Mouse (Mus musculus): ENCODE measurements around the gene Ikbkg. TPM values are rescaled to one million over a fixed set of nuclear protein-coding genes. Genes with fewer than 3 reads are reported as not detected.

The Ikbkg gene
- polyA plus RNA-seq, 1 experiment from 2014 or later, result 21.5 TPM

- WGBS, result 25% methylated on average over 32 of the region's 32 CpGs
- Histone ChIP-seq H3K9me3 (ENCODE audit: control insufficient read depth, low read length) (no peaks in the 10 kb centered on the region), H3K4me2 (ENCODE audit: low read length) (peak within 1 kb of the TSS; percentile 70), H3K4me3 (ENCODE audit: control insufficient read depth in 1 of 2, insufficient read depth in 1 of 2, low read depth in 1 of 2, low read length in 2 of 2) (peak within 1 kb of the TSS; percentile 48 to 60), H3K36me3 (ENCODE audit: control insufficient read depth, insufficient read depth, low read length) (0 out of 2 replicates have a peak, but pooled peaks cover 11% of the 10 kb centered on the region), H3K4me1 (ENCODE audit: control insufficient read depth in 2 of 2, insufficient read depth in 2 of 2, low read length in 2 of 2) (no peaks in the 10 kb centered on the region; a peak in 1 of 4 replicates), H3K9ac (ENCODE audit: low read length) (peak within 1 kb of the TSS; percentile 70), H3K27me3 (ENCODE audit: control insufficient read depth, insufficient read depth, low read length) (no peaks in the 10 kb centered on the region), H3K27ac (replicated peaks in 1 of 2; ENCODE audit: control insufficient read depth in 1 of 2, insufficient read depth in 1 of 2, low read depth in 2 of 2, low read length in 2 of 2) (no peak within 1 kb of the TSS; a peak in 1 of 4 replicates)
- peak; percentile 89 for ATAC-seq (ENCODE audit: insufficient number of reproducible peaks, insufficient read depth, low FRiP score, low read depth)
Observed at GRCm38 (mm10) chrX:74372888-74373549, 20.1 kb upstream of the Ikbkg start, which contains the start of the genes Ubl4a and Slc10a3. TSS of gene Ubl4a (minus strand) at chrX:74373218. TSS of gene Slc10a3 (minus strand) at chrX:74373349.

GRCm38 (mm10) chrX:74384451-74384850, 8.6 kb upstream of the Ikbkg start:
- no peak overlapping the region for H3K9ac ChIP-seq (ENCODE audit: low read length)
- ATAC-seq (ENCODE audit: insufficient number of reproducible peaks, insufficient read depth, low FRiP score, low read depth), result no peak

GRCm38 (mm10) chrX:74388153-74388552, 4.9 kb upstream of the Ikbkg start:
- no peak for ATAC-seq (ENCODE audit: insufficient number of reproducible peaks, insufficient read depth, low FRiP score, low read depth)

More at GRCm38 (mm10) chrX:74384451-74384850, 8.6 kb upstream of the Ikbkg start:
- 63% methylated on average over 2 of the region's 2 CpGs for WGBS
- Histone ChIP-seq H3K27ac (replicated peaks in 1 of 2; ENCODE audit: control insufficient read depth in 1 of 2, insufficient read depth in 1 of 2, low read depth in 2 of 2, low read length in 2 of 2) (no peak overlapping the region), H3K9me3 (ENCODE audit: control insufficient read depth, low read length) (no peaks in the 10 kb centered on the region), H3K4me1 (ENCODE audit: control insufficient read depth in 2 of 2, insufficient read depth in 2 of 2, low read length in 2 of 2) (no peaks in the 10 kb centered on the region), H3K4me3 (ENCODE audit: control insufficient read depth in 1 of 2, insufficient read depth in 1 of 2, low read depth in 1 of 2, low read length in 2 of 2) (no peak overlapping the region), H3K4me2 (ENCODE audit: low read length) (no peak overlapping the region), H3K36me3 (ENCODE audit: control insufficient read depth, insufficient read depth, low read length) (peaks cover 24% of the 10 kb centered on the region), H3K27me3 (ENCODE audit: control insufficient read depth, insufficient read depth, low read length) (no peaks in the 10 kb centered on the region)

GRCm38 (mm10) chrX:74400136-74400535, 7.0 kb downstream of the Ikbkg start:
- Histone ChIP-seq H3K27ac (replicated peaks in 1 of 2; ENCODE audit: control insufficient read depth in 1 of 2, insufficient read depth in 1 of 2, low read depth in 2 of 2, low read length in 2 of 2) (no peak overlapping the region), H3K36me3 (ENCODE audit: control insufficient read depth, insufficient read depth, low read length) (no peaks in the 10 kb centered on the region), H3K27me3 (ENCODE audit: control insufficient read depth, insufficient read depth, low read length) (no peaks in the 10 kb centered on the region), H3K4me3 (ENCODE audit: control insufficient read depth in 1 of 2, insufficient read depth in 1 of 2, low read depth in 1 of 2, low read length in 2 of 2) (no peak overlapping the region), H3K9ac (ENCODE audit: low read length) (no peak overlapping the region), H3K4me1 (ENCODE audit: control insufficient read depth in 2 of 2, insufficient read depth in 2 of 2, low read length in 2 of 2) (no peaks in the 10 kb centered on the region), H3K9me3 (ENCODE audit: control insufficient read depth, low read length) (no peaks in the 10 kb centered on the region), H3K4me2 (ENCODE audit: low read length) (no peak overlapping the region)
- no peak for ATAC-seq (ENCODE audit: insufficient number of reproducible peaks, insufficient read depth, low FRiP score, low read depth)
- 74% methylated on average over 3 of the region's 3 CpGs for WGBS

More at GRCm38 (mm10) chrX:74388153-74388552, 4.9 kb upstream of the Ikbkg start:
- Histone ChIP-seq H3K9ac (ENCODE audit: low read length) (no peak overlapping the region), H3K4me1 (ENCODE audit: control insufficient read depth in 2 of 2, insufficient read depth in 2 of 2, low read length in 2 of 2) (peaks cover 0 to 5% of the 10 kb centered on the region in 2 experiments; a peak in 1 of 4 replicates), H3K9me3 (ENCODE audit: control insufficient read depth, low read length) (no peaks in the 10 kb centered on the region), H3K27me3 (ENCODE audit: control insufficient read depth, insufficient read depth, low read length) (no peaks in the 10 kb centered on the region), H3K4me3 (ENCODE audit: control insufficient read depth in 1 of 2, insufficient read depth in 1 of 2, low read depth in 1 of 2, low read length in 2 of 2) (no peak overlapping the region), H3K36me3 (ENCODE audit: control insufficient read depth, insufficient read depth, low read length) (peaks cover 24% of the 10 kb centered on the region), H3K4me2 (ENCODE audit: low read length) (no peak overlapping the region), H3K27ac (replicated peaks in 1 of 2; ENCODE audit: control insufficient read depth in 1 of 2, insufficient read depth in 1 of 2, low read depth in 2 of 2, low read length in 2 of 2) (no peak overlapping the region)

- no peak overlapping the region for H3K9ac ChIP-seq (ENCODE audit: low read length)
- no peaks in the 10 kb centered on the region for H3K27me3 ChIP-seq (ENCODE audit: control insufficient read depth, insufficient read depth, low read length)
- ATAC-seq (ENCODE audit: insufficient number of reproducible peaks, insufficient read depth, low FRiP score, low read depth), result no peak
- H3K4me1 ChIP-seq (ENCODE audit: control insufficient read depth in 2 of 2, insufficient read depth in 2 of 2, low read length in 2 of 2), result no peaks in the 10 kb centered on the region
- no peak overlapping the region for H3K4me3 ChIP-seq (ENCODE audit: control insufficient read depth in 1 of 2, insufficient read depth in 1 of 2, low read depth in 1 of 2, low read length in 2 of 2)
- H3K9me3 ChIP-seq (ENCODE audit: control insufficient read depth, low read length), result no peaks in the 10 kb centered on the region
- H3K27ac ChIP-seq (replicated peaks in 1 of 2; ENCODE audit: control insufficient read depth in 1 of 2, insufficient read depth in 1 of 2, low read depth in 2 of 2, low read length in 2 of 2), result no peak overlapping the region
- 37% methylated on average over 2 of the region's 2 CpGs for WGBS
- H3K4me2 ChIP-seq (ENCODE audit: low read length), result no peak overlapping the region
- H3K36me3 ChIP-seq (ENCODE audit: control insufficient read depth, insufficient read depth, low read length), result no peaks in the 10 kb centered on the region
Observed at GRCm38 (mm10) chrX:74408340-74408739, 15.2 kb downstream of the Ikbkg start.

- Histone ChIP-seq H3K4me2 (ENCODE audit: low read length) (no peak overlapping the region), H3K9me3 (ENCODE audit: control insufficient read depth, low read length) (no peaks in the 10 kb centered on the region), H3K4me1 (ENCODE audit: control insufficient read depth in 2 of 2, insufficient read depth in 2 of 2, low read length in 2 of 2) (no peaks in the 10 kb centered on the region), H3K4me3 (ENCODE audit: control insufficient read depth in 1 of 2, insufficient read depth in 1 of 2, low read depth in 1 of 2, low read length in 2 of 2) (no peak overlapping the region), H3K9ac (ENCODE audit: low read length) (no peak overlapping the region), H3K27me3 (ENCODE audit: control insufficient read depth, insufficient read depth, low read length) (no peaks in the 10 kb centered on the region), H3K27ac (replicated peaks in 1 of 2; ENCODE audit: control insufficient read depth in 1 of 2, insufficient read depth in 1 of 2, low read depth in 2 of 2, low read length in 2 of 2) (no peak overlapping the region), H3K36me3 (ENCODE audit: control insufficient read depth, insufficient read depth, low read length) (0 out of 2 replicates have a peak, but pooled peaks cover 6% of the 10 kb centered on the region)
- ATAC-seq (ENCODE audit: insufficient number of reproducible peaks, insufficient read depth, low FRiP score, low read depth), result peak; percentile 26; the same call in 1 of the 2 replicates
Observed at GRCm38 (mm10) chrX:74413377-74413776, 20.3 kb downstream of the Ikbkg start.

GRCm38 (mm10) chrX:74424443-74424842, 31.4 kb downstream of the Ikbkg start:
- Histone ChIP-seq H3K9me3 (ENCODE audit: control insufficient read depth, low read length) (no peaks in the 10 kb centered on the region), H3K9ac (ENCODE audit: low read length) (no peak overlapping the region), H3K27me3 (ENCODE audit: control insufficient read depth, insufficient read depth, low read length) (no peaks in the 10 kb centered on the region), H3K36me3 (ENCODE audit: control insufficient read depth, insufficient read depth, low read length) (no peaks in the 10 kb centered on the region), H3K4me3 (ENCODE audit: control insufficient read depth in 1 of 2, insufficient read depth in 1 of 2, low read depth in 1 of 2, low read length in 2 of 2) (no peak overlapping the region), H3K4me2 (ENCODE audit: low read length) (no peak overlapping the region), H3K27ac (replicated peaks in 1 of 2; ENCODE audit: control insufficient read depth in 1 of 2, insufficient read depth in 1 of 2, low read depth in 2 of 2, low read length in 2 of 2) (no peak overlapping the region), H3K4me1 (ENCODE audit: control insufficient read depth in 2 of 2, insufficient read depth in 2 of 2, low read length in 2 of 2) (no peaks in the 10 kb centered on the region)
- no peak for ATAC-seq (ENCODE audit: insufficient number of reproducible peaks, insufficient read depth, low FRiP score, low read depth)

GRCm38 (mm10) chrX:74425195-74425594, 32.1 kb downstream of the Ikbkg start:
- no peak overlapping the region for H3K4me2 ChIP-seq (ENCODE audit: low read length)
- no peaks in the 10 kb centered on the region for H3K27me3 ChIP-seq (ENCODE audit: control insufficient read depth, insufficient read depth, low read length)
- WGBS, result 67% methylated on average over 4 of the region's 4 CpGs
- ATAC-seq (ENCODE audit: insufficient number of reproducible peaks, insufficient read depth, low FRiP score, low read depth), result no peak
- H3K36me3 ChIP-seq (ENCODE audit: control insufficient read depth, insufficient read depth, low read length), result no peaks in the 10 kb centered on the region
- no peak overlapping the region for H3K4me3 ChIP-seq (ENCODE audit: control insufficient read depth in 1 of 2, insufficient read depth in 1 of 2, low read depth in 1 of 2, low read length in 2 of 2)
- H3K4me1 ChIP-seq (ENCODE audit: control insufficient read depth in 2 of 2, insufficient read depth in 2 of 2, low read length in 2 of 2), result 0 out of 4 replicates have a peak, but pooled peaks cover 0 to under 1% of the 10 kb centered on the region in 2 experiments
- no peak overlapping the region for H3K9ac ChIP-seq (ENCODE audit: low read length)
- no peaks in the 10 kb centered on the region for H3K9me3 ChIP-seq (ENCODE audit: control insufficient read depth, low read length)
- H3K27ac ChIP-seq (replicated peaks in 1 of 2; ENCODE audit: control insufficient read depth in 1 of 2, insufficient read depth in 1 of 2, low read depth in 2 of 2, low read length in 2 of 2), result no peak overlapping the region

Data from heart, embryonic 14.5 days (tissue).